Mouse (Mus musculus) liver, embryonic 15.5 days (tissue): ENCODE data around the gene Gm9945. TPM values are rescaled to one million over a fixed set of nuclear protein-coding genes. Genes with fewer than 3 reads are reported as not detected.

Experiments used
- ATAC-seq: fragments of 200-750 bp; cut with Nextera tagmentation; 2 replicates; pipeline ENCODE4 v1.8.0; 2017; ENCODE audit warnings: moderate number of reproducible peaks, mild to moderate bottlenecking, moderate library complexity; ENCODE audit not compliant: insufficient read depth
- H3K27ac ChIP-seq: fragments of 300-500 bp; sonication (generic); replicated peaks from 2 replicates; pipeline ENCODE4 v1.5.1; 2015; ENCODE audit warnings: mild to moderate bottlenecking, inconsistent platforms
- H3K27me3 ChIP-seq: fragments of 300-500 bp; sonication (generic); 2 replicates; pipeline ENCODE4 v1.6.1; 2015; ENCODE audit warnings: mild to moderate bottlenecking, inconsistent platforms
- H3K36me3 ChIP-seq: fragments of 300-500 bp; sonication (generic); replicated peaks from 2 replicates; pipeline ENCODE4 v1.6.1; 2015; ENCODE audit warnings: moderate library complexity, mild to moderate bottlenecking, inconsistent platforms
- H3K4me1 ChIP-seq: fragments of 300-500 bp; sonication (generic); replicated peaks from 2 replicates; pipeline ENCODE4 v1.6.1; 2015; ENCODE audit warnings: inconsistent platforms
- H3K4me2 ChIP-seq: fragments of 300-500 bp; sonication (generic); 2 replicates; pipeline ENCODE4 v1.6.1; 2015; ENCODE audit warnings: moderate library complexity, mild to moderate bottlenecking, inconsistent platforms
- H3K4me3 ChIP-seq: fragments of 300-500 bp; sonication (generic); replicated peaks from 2 replicates; pipeline ENCODE4 v1.5.1; 2015; ENCODE audit warnings: mild to moderate bottlenecking, inconsistent platforms
- H3K9ac ChIP-seq: fragments of 300-500 bp; sonication (generic); 2 replicates; pipeline ENCODE4 v1.6.1; 2015; ENCODE audit warnings: moderate library complexity, mild to moderate bottlenecking, inconsistent platforms
- H3K9me3 ChIP-seq: fragments of 300-500 bp; sonication (generic); replicated peaks from 2 replicates; pipeline ENCODE4 v1.6.1; 2016; ENCODE audit warnings: inconsistent platforms
- WGBS: fragments of 180-500 bp; shearing (Covaris S2); methylation state at CpG from one replicate; pipeline ENCODE4 v1.1.7; 2015; ENCODE audit warnings: mixed read lengths; ENCODE audit not compliant: insufficient replicate concordance; 5-methylcytosine and 5-hydroxymethylcytosine counted together
- polyA plus RNA-seq: library from polyadenylated mRNA; unstranded; fragments of >200 nt; fragmentation: Nextera tagmentation; extraction: Ambion mirVana; gene quantifications from 2 replicates; pipeline ENCODE4 v1.2.1, GENCODE M21; 2015

Gm9945 gene
- polyA plus RNA-seq, 1 experiment from 2014 or later: 0.99 TPM

- no peaks in the 10 kb centered on the region for H3K9me3 ChIP-seq
- H3K27ac ChIP-seq: no peak overlapping the region
- no peak overlapping the region for H3K4me3 ChIP-seq
- H3K4me2 ChIP-seq: no peak overlapping the region
- no peaks in the 10 kb centered on the region for H3K36me3 ChIP-seq
- H3K4me1 ChIP-seq: peaks cover 28% of the 10 kb centered on the region
- peaks cover 20% of the 10 kb centered on the region for H3K27me3 ChIP-seq
- 74% methylated on average over 8 of the region's 8 CpGs for WGBS
- no peak for ATAC-seq
- H3K9ac ChIP-seq: no peak overlapping the region
Measured at GRCm38 (mm10) chr11:53447996-53448395, 32.0 kb upstream of the Gm9945 start.

GRCm38 (mm10) chr11:53448529-53448928 lies 31.4 kb upstream of the Gm9945 start:
- 69% methylated on average over 1 of the region's 1 CpGs for WGBS
- Histone ChIP-seq H3K27ac (no peak overlapping the region), H3K9ac (no peak overlapping the region), H3K4me2 (no peak overlapping the region), H3K36me3 (no peaks in the 10 kb centered on the region), H3K9me3 (no peaks in the 10 kb centered on the region), H3K4me1 (peaks cover 28% of the 10 kb centered on the region), H3K4me3 (no peak overlapping the region), H3K27me3 (peaks cover 20% of the 10 kb centered on the region)
- ATAC-seq: no peak

DNA sequence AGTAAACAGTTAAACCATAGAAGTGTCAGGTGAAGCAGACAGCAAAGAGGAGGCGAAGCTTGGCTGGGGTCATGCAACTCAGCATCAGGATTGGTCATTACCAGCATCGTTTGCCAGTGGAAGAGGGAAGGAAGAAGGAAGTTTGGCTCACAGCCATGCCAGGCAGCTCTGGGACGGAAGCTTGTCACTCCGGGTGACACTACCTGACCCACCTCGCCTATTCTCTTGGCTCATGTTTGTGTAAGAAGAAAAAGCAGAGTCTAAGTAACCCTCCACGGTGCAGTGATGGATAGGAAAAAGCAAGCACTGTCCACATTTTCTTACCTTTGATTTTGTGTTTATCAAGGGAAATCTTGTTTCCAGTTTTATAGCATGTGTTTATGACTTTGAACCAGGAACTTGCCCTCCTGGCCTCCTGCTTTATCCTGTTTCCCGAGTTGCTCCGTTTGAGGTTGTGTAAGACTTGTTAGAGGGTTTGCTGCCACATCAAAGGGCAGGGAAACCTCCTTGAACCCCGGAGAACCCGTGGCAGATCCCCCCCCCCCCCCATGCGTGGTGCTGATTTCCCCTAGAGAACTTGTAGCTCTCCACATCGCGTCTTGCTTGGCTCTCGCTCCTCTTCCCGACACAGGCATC lies 29.8 kb upstream of the Gm9945 start:
- H3K27me3 ChIP-seq: peaks cover 27% of the 10 kb centered on the region
- no peak overlapping the region for H3K4me3 ChIP-seq
- H3K4me1 ChIP-seq: peaks cover 18% of the 10 kb centered on the region
- no peaks in the 10 kb centered on the region for H3K36me3 ChIP-seq
- no peaks in the 10 kb centered on the region for H3K9me3 ChIP-seq
- WGBS: 20% methylated on average over 15 of the region's 15 CpGs
- H3K4me2 ChIP-seq: no peak overlapping the region
- H3K27ac ChIP-seq: no peak overlapping the region
- no peak for ATAC-seq
- H3K9ac ChIP-seq: no peak overlapping the region

DNA sequence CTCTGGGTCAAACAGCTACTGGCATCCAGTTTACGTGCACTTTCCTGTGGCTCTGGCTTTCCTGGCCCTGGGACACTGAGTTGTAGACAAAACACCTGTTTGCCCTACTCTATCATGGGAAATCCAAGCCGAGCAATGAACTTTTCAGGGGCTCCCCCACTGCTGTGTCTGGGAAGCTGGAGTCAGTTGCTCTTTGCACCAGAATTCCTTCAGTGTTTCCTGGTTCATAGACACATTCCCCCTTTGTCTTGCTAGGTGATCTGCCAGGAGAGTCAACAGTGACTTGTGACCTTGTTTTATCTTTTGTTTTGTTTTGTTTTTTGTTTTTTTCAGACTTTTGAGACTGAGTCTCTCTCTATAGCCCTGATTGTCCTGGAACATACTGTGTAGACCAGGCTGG lies 28.6 kb upstream of the Gm9945 start:
- no peak for ATAC-seq
- Histone ChIP-seq H3K4me2 (no peak overlapping the region), H3K4me1 (peaks cover 12% of the 10 kb centered on the region), H3K9me3 (no peaks in the 10 kb centered on the region), H3K27ac (no peak overlapping the region), H3K9ac (no peak overlapping the region), H3K36me3 (no peaks in the 10 kb centered on the region), H3K27me3 (peaks cover 39% of the 10 kb centered on the region), H3K4me3 (no peak overlapping the region)
- WGBS: 58% methylated on average over 2 of the region's 2 CpGs

- no peak overlapping the region for H3K4me3 ChIP-seq
- H3K27me3 ChIP-seq: peaks cover 49% of the 10 kb centered on the region
- H3K9me3 ChIP-seq: no peaks in the 10 kb centered on the region
- WGBS: 80% methylated on average over 9 of the region's 9 CpGs
- ATAC-seq: no peak
- H3K4me1 ChIP-seq: peaks cover 16% of the 10 kb centered on the region
- no peak overlapping the region for H3K27ac ChIP-seq
- H3K4me2 ChIP-seq: no peak overlapping the region
- no peak overlapping the region for H3K9ac ChIP-seq
- H3K36me3 ChIP-seq: no peaks in the 10 kb centered on the region
Measured at GRCm38 (mm10) chr11:53452396-53452795, 27.6 kb upstream of the Gm9945 start.

DNA sequence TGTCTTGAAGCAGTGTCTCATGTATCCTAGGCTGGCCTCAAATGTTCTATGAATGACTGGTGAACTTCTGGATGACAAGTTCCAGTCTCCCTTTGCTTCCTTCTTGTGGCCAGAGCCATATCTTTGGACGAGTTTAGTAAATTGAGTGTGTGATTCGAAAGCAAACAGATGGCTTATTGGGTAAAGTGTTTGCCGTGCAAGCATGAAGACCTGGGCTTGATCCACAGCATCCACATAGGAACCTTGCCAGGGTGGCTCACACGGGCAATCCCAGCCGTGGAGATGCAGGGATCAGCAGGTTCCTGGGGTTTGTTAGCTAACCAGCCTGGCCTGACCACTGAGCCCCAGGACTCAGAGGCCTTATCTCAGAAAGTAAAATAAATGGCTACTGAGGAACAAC lies 26.9 kb upstream of the Gm9945 start:
- Histone ChIP-seq H3K4me2 (no peak overlapping the region), H3K9me3 (no peaks in the 10 kb centered on the region), H3K27me3 (peaks cover 55% of the 10 kb centered on the region), H3K4me1 (peaks cover 22% of the 10 kb centered on the region), H3K4me3 (no peak overlapping the region), H3K27ac (no peak overlapping the region), H3K9ac (no peak overlapping the region), H3K36me3 (no peaks in the 10 kb centered on the region)
- no peak for ATAC-seq
- 63% methylated on average over 5 of the region's 5 CpGs for WGBS

DNA sequence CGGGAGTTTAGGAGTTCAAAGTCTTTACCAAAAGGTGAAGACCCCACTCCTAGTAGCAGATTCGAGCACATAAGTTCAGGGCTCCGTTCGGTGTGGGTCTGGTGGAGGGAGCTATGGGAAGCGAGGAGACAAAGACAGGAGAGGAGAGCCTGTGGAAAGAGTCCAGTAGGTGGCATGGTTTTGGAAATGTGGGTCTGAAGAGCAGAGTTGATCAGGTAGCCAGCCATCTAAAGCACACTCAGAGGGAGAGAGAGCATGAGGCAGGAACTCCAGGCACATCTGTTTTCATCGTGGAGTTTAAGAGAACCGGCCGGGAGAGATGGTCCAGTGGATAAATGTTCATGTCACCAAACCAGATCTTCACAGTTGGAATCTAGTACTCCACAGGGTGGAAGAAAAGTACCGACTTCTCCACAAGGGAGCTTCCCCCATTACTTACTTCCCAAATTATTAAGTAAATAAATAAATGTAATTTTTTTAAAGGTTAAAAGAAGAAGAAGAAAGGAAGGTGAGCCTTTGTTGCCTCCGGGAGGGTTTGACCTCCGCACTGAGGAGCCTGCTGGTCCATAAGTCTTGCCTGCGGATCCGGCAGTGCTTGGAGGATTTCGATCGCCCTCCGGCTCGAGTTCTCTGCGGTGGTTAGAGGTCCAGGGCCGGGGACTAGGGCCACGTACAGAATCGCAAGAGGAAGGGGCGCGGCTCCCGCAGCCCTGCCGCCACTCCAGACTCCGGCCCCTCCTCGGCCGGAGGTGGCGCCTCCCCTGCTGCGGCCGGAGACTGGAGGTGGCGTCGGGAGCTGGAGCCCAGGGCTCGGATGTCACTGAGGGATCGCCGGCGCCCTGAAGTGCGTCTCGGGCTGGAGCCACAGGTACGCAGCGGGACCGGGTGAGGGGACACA lies 23.2 kb upstream of the Gm9945 start, which contains the start of the genes Gm10447 and Shroom1:
Gene Gm10447 (minus strand): TSS at position 637 of the 898 bp plus-strand sequence.
Gene Shroom1 (plus strand): TSS at position 732 of the 898 bp plus-strand sequence.
- peak within 1 kb of the TSS; percentile 64 for H3K4me2 ChIP-seq
- H3K27me3 ChIP-seq: peaks cover 62% of the 10 kb centered on the region
- peak within 1 kb of the TSS; percentile 61 for H3K27ac ChIP-seq
- H3K4me3 ChIP-seq: peak within 1 kb of the TSS; percentile 57
- peak; percentile 78 for ATAC-seq
- 4% methylated on average over 42 of the region's 42 CpGs for WGBS
- peak within 1 kb of the TSS; percentile 37; the same call in 1 of the 2 replicates for H3K9ac ChIP-seq
- no peaks in the 10 kb centered on the region for H3K36me3 ChIP-seq
- H3K4me1 ChIP-seq: peaks cover 18% of the 10 kb centered on the region
- no peaks in the 10 kb centered on the region for H3K9me3 ChIP-seq

- ATAC-seq: peak; percentile 49
- peak overlapping the region; percentile 64 for H3K4me2 ChIP-seq
- H3K4me3 ChIP-seq: peak overlapping the region; percentile 57
- H3K9ac ChIP-seq: peak overlapping the region; percentile 37; the same call in 1 of the 2 replicates
- peaks cover 23% of the 10 kb centered on the region for H3K4me1 ChIP-seq
- peaks cover 69% of the 10 kb centered on the region for H3K27me3 ChIP-seq
- WGBS: 9% methylated on average over 29 of the region's 29 CpGs
- H3K36me3 ChIP-seq: no peaks in the 10 kb centered on the region
- H3K9me3 ChIP-seq: no peaks in the 10 kb centered on the region
- peak overlapping the region; percentile 61 for H3K27ac ChIP-seq
Measured at GRCm38 (mm10) chr11:53457372-53457954, 22.5 kb upstream of the Gm9945 start.

DNA sequence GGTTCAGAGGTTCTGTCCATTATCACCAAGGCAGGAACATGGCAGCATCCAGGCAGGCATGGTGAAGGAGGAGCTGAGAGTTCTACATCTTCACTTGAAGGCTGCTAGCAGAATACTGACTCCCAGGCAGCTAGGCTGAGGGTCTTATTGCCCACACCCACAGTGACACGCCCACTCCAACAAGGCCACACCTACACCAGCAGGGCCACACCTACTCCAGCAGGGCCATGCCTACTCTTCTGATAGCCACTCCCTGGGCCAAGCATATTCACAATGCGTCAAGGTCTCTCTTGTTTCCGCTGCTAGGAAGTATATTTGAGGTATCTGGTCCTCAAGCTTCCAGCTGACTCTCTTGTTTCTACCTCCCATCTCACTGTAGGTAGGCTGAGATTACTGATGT lies 21.0 kb upstream of the Gm9945 start:
- no peaks in the 10 kb centered on the region for H3K36me3 ChIP-seq
- H3K9ac ChIP-seq: no peak overlapping the region
- H3K27me3 ChIP-seq: peaks cover 84% of the 10 kb centered on the region
- no peak overlapping the region for H3K4me2 ChIP-seq
- no peak overlapping the region for H3K4me3 ChIP-seq
- H3K4me1 ChIP-seq: peaks cover 33% of the 10 kb centered on the region
- no peak overlapping the region for H3K27ac ChIP-seq
- H3K9me3 ChIP-seq: no peaks in the 10 kb centered on the region
- no peak for ATAC-seq
- WGBS: 49% methylated on average over 3 of the region's 3 CpGs

- Histone ChIP-seq H3K27ac (no peak overlapping the region), H3K27me3 (peaks cover 90% of the 10 kb centered on the region), H3K36me3 (no peaks in the 10 kb centered on the region), H3K9me3 (no peaks in the 10 kb centered on the region), H3K4me1 (peaks cover 34% of the 10 kb centered on the region), H3K4me3 (no peak overlapping the region), H3K9ac (no peak overlapping the region), H3K4me2 (no peak overlapping the region)
- 61% methylated on average over 3 of the region's 3 CpGs for whole genome bisulfite sequencing
- ATAC-seq: no peak
Measured at GRCm38 (mm10) chr11:53460192-53460591, 19.8 kb upstream of the Gm9945 start.

GRCm38 (mm10) chr11:53461727-53462126 lies 18.2 kb upstream of the Gm9945 start:
- peak; percentile 22; the same call in 1 of the 2 replicates for ATAC-seq

More at GRCm38 (mm10) chr11:53461727-53462126, 18.2 kb upstream of the Gm9945 start:
- H3K4me1 ChIP-seq: peaks cover 39% of the 10 kb centered on the region
- H3K9ac ChIP-seq: no peak overlapping the region
- H3K9me3 ChIP-seq: no peaks in the 10 kb centered on the region
- WGBS: 7% methylated on average over 5 of the region's 5 CpGs
- no peak overlapping the region for H3K4me2 ChIP-seq
- H3K36me3 ChIP-seq: no peaks in the 10 kb centered on the region
- no peak overlapping the region for H3K27ac ChIP-seq
- H3K27me3 ChIP-seq: peaks cover 90% of the 10 kb centered on the region
- no peak overlapping the region for H3K4me3 ChIP-seq
